Mouse (Mus musculus): ENCODE data around the gene Eif5a.

The Eif5a gene

GRCm38 (mm10) chr11:69901406-69901846 is 20.3 kb downstream of the Eif5a start:
- DNase-seq (ENCODE audit: low spot score), result peak; percentile 99

GRCm38 (mm10) chr11:69900471-69901405 is 21.0 kb downstream of the Eif5a start, which contains the start of the genes 2810408A11Rik and Neurl4:
TSS of gene 2810408A11Rik (minus strand) at chr11:69900987.
TSS of gene Neurl4 (plus strand) at chr11:69901072.
- peak; percentile 97 for DNase-seq (ENCODE audit: low spot score)

- DNase-seq (ENCODE audit: low spot score), result peak; percentile 44
Observed at GRCm38 (mm10) chr11:69899870-69900269, 21.9 kb downstream of the Eif5a start.

GRCm38 (mm10) chr11:69895291-69895690 is 26.5 kb downstream of the Eif5a start, which contains the start of gene Acap1:
TSS of gene Acap1 (minus strand) at chr11:69895539.
- no peak for DNase-seq (ENCODE audit: low spot score)

- DNase-seq (ENCODE audit: low spot score), result no peak
Observed at GRCm38 (mm10) chr11:69894671-69895070, 27.1 kb downstream of the Eif5a start.

DNA sequence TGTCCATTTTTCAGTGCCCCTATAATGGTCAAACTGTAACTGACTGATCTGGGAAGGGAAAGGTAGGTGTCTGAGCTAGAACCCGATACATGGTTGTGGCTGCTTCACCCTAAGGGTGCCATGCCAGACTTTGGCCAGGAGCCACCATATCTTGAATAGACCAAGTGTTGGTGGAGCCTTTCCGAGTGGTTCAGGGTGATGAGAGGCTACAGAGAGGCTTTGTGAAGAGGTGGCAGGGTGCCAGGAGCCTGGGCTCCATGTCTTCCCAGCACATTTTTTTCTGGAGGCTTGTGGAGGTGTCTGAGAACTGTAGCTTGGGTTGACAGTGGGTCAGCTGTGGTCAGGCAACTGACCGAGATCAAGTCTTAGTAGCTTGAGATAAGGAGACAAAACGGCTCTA is 30.3 kb downstream of the Eif5a start:
- no peak for DNase-seq (ENCODE audit: low spot score)

DNA sequence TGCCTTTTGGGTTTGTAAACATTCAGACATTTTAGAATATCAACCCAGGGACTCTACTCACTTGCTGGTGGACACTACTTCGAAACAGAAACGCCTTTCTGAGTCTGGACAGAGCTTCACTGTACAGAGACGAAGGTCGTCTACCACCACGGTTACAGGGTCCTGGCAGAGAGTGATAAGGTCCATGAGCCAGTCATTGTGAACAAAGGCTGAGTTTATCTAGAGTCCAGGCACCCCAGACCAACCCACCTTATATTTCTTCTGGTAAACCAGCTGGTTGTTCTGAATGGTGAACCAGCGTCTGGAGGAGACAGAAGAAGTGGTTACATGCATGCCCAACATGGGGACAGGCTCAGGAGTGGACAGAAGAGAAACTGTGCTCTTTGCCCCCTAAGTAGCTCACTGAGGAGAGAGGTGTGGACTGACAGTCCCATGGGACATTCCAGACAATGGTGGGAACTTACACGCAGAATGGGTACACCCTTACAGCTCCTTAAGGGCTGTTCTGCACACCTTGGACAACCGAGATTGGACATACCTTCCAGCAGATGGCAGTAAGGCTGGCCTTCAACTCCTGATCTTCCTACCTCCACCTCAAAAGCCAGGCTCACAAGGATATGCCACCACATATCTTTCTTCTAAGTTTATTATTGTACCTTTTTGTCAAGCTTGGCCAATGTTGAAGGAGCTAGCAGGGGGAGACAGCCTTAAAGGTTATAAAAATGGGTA is 34.7 kb downstream of the Eif5a start:
- peak; percentile 40 for DNase-seq (ENCODE audit: low spot score)

GRCm38 (mm10) chr11:69884663-69885062 is 37.1 kb downstream of the Eif5a start:
- no peak for DNase-seq (ENCODE audit: low spot score)

DNA sequence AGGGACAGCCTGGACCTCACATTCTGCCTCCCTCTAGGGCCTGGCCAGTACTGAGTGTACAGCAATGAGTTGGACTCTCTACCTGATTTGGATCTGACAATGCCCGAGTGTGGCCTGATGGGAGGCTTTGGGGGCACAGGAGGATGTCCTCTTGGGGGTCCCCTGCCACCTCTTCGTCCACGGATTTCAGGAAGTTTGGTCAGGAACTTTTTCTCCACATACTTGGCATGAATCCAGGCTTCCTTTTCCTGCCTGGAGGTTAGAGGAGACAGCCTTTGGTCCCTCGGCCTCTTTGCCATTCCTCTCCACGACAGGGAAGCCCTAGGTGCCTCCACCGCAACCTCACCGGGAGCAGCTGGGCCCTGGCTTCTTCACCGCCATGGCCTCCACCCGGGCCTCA is 37.5 kb downstream of the Eif5a start:
- DNase-seq (ENCODE audit: low spot score), result no peak

DNA sequence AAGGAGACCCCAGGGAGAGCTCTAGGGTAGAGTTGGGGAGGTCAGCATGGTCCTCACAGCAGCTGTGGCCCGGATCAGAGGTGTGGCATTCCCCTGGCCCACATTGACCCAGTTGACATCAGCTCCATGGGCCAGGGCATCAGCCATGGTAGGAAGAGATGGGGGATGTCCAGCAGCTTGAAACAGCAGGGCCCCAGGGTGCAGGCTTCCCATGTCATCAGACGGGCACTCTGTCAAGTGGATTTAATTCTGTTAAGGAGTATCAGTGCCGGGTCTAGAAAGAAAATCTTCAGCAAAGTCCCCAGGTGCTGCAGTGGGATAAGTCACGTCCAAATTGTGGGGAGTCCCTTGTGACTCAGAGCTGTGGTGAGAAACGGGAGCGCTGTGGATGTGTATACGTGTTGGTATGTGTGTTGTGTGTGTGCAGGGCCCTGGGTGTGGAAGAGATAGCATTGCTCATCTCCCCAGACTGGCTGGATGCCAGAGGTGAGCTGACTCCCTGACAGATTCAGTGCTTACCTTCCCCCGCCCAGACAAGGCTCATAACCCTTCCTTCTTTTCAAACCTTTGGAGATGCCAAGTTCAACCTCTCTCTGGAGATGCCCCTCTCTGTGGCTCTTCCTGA is 38.1 kb downstream of the Eif5a start:
- DNase-seq (ENCODE audit: low spot score), result no peak

- no peak for DNase-seq (ENCODE audit: low spot score)
Observed at GRCm38 (mm10) chr11:69883066-69883465, 38.7 kb downstream of the Eif5a start.

- DNase-seq (ENCODE audit: low spot score), result no peak
Observed at GRCm38 (mm10) chr11:69881787-69882670, 39.7 kb downstream of the Eif5a start.

DNA sequence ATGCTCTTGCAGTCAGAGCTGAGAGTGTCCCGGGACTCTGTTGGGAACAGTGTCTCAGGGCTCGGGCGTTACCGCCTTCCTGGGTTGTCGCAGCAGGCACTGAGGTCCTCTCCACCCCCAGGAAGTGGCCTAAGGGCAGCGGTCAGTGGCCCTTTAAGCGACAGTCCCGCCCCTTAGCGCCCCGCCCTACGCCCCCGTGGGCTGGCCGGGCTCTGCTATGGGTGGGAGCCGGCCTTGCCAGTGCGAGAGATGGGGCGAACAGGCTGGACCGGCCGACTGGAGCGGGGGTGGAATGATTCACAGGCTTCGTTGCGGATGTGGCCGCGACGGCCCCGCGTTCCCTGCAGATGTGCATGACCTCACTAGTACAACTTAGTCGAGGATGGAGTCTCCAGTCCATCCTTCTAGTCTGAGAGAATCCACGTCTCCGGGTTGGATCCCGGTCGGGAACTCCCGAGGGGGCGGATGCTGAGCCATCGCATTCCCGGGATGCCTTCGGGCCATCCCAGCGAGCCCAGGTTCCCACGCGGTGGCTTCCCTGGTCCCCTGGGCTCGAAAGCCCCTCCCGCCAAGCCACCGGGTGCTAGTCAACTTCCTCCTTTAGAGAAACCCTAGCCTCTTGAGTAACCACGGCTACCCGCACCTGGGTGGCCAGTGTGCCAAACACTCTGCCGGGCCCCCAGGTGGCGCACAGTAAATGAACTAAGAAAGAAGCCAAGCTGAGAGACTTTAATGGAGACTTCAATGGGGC is 40.7 kb downstream of the Eif5a start, which contains the start of gene Kctd11:
TSS of gene Kctd11 (minus strand) at position 554 of the 751 bp plus-strand sequence.
- peak; percentile 90 for DNase-seq (ENCODE audit: low spot score)

- peak; percentile 85 for DNase-seq (ENCODE audit: low spot score)
Observed at GRCm38 (mm10) chr11:69880506-69880852, 41.3 kb downstream of the Eif5a start.

DNA sequence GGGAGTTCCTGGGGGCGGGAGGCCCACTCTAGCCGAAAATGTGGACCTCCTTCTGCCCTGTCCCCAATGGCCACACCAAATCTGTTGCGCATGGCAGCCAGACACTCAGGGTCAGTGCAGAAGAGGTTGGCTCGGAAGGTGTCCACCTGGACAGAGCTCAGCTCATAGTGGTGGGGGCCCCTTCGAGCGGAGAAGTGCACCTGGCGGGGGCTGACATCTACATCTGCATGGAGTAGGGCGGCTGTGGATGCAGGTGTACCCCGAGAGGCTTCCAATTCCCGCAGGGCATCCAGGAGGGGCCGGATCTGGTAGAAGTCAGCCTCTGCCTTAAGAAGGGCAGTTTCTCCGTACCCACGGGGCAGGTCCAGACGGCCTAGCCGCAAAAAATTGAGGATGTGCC is 42.0 kb downstream of the Eif5a start:
- no peak for DNase-seq (ENCODE audit: low spot score)

DNA sequence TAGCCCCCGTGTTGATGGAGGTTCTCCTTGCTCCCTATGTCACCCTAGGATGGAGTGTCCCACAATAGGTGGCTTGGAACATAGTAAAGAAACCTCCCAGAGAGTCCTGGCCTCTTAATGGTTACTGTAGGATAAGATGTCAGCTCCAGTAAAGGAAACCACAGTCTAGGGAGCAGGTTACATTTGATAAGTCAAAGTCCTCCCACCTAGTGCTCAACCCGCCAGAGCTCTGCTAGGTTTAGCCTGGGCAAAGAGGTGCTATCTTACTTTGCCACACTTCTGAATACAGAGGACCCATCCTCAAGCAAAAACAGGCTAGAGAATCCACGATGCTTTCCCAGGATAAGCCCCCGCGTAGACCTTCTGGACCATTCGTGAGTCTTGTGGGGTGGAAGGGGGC is 42.8 kb downstream of the Eif5a start:
- no peak for DNase-seq (ENCODE audit: low spot score)

GRCm38 (mm10) chr11:69878399-69878798 is 43.4 kb downstream of the Eif5a start:
- DNase-seq (ENCODE audit: low spot score), result no peak

GRCm38 (mm10) chr11:69877878-69878277 is 43.9 kb downstream of the Eif5a start, which contains the start of gene Tmem95:
TSS of gene Tmem95 (minus strand) at chr11:69878018.
- no peak for DNase-seq (ENCODE audit: low spot score)

GRCm38 (mm10) chr11:69876867-69877266 is 44.9 kb downstream of the Eif5a start:
- peak; percentile 91 for DNase-seq (ENCODE audit: low spot score)

- no peak for DNase-seq (ENCODE audit: low spot score)
Observed at GRCm38 (mm10) chr11:69876186-69876585, 45.6 kb downstream of the Eif5a start.
